Mouse (Mus musculus): Measurements from ENCODE around the gene 1700007K13Rik.
"Not testable (repeated sequence)": the region's sequence is repeated elsewhere in the genome, so short reads cannot be mapped to it uniquely, and the experiment has no call there.

The 1700007K13Rik gene

DNA sequence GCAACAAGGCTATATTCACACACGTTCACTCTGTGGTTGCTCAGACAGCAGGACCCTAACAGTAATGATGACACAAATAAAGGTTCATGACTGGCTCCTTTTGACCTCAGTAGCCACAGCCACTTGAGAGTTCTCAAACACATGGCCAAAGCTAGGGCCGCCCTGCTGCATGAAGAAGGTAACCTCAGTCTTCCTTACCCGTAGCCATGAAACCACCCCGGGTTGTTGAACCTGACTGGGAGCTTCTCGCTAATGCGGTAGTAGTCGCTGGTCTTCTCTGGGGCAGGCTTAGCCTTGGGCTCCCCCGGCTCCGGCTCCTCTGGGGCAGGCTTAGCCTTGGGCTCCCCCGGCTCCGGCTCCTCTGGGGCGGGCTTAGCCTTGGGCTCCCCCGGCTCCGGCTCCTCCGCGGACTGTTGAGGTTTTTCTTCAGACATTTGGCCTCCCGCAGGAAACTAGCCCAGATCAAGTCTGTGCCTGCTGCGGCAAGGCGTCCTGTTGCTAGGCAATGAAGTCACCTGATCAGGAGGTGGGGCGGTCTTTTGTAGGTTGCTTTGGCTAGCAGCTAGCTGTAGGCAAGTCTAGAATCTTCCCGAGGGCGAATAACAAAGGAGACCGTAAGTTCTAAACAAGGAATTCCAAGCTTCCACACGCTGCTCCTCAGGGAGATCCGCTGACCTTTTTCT lies at the start of gene 1700007K13Rik:
Gene 1700007K13Rik, minus strand, starts transcription at position 497 of the 683 bp plus-strand sequence.
- peak; percentile 85 for DNase-seq

GRCm38 (mm10) chr2:28514489-28514888 lies 48.4 kb upstream of the 1700007K13Rik start:
- DNase-seq, result peak; percentile 64

GRCm38 (mm10) chr2:28513431-28514370 lies 47.6 kb upstream of the 1700007K13Rik start:
- peak; percentile 33 for DNase-seq

DNA sequence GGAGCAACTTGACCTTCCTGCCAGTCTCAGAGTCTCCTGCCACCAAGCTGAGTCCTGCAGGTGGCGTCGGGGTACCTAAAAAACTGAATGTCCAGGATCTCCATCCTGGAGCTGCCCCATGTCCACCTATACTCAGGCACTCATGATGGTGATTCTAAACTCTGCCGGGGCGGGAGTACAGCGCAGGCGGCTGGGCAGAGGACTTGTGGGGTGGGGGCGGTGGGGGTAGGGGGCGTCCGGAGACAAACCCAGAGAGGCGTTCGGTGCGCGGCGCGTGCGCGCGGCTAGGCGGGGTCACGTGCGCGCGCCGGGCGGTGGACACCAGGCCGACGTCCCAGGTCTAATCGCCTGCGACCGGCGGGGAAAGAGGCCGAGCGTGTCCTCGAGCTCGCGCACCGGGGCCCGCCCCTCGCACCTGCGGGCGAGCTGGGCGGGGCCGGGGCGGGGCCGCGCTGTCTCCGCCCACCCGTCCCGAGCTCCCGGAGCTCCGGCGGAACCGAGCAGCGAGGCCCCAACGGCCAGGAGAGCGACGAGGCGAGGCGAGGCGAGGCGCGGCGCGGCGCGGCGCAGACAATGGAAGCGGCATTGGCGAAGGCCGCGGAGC lies 46.8 kb upstream of the 1700007K13Rik start, which contains the start of gene Ralgds:
Gene Ralgds, plus strand, starts transcription at position 328 of the 604 bp plus-strand sequence.
- peak; percentile 76 for DNase-seq

DNA sequence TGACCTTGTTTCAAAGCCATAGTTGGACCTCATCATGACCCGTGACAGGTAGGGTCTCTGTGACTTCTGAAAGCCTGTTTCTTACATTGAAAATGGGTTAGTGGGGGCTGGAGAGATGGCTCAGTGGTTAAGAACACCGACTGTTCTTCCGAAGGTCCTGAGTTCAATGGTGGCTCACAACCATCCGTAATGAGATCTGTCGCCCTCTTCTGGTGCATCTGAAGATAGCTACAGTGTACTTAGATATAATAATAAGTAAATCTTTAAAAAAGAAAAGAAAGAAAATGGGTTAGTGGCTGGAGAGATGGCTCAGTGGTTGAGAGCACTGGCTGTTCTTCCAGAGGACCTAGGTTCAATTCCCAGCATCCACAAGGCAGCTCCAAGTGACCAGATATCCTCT lies 45.5 kb upstream of the 1700007K13Rik start:
- DNase-seq, result not testable (repeated sequence)

DNA sequence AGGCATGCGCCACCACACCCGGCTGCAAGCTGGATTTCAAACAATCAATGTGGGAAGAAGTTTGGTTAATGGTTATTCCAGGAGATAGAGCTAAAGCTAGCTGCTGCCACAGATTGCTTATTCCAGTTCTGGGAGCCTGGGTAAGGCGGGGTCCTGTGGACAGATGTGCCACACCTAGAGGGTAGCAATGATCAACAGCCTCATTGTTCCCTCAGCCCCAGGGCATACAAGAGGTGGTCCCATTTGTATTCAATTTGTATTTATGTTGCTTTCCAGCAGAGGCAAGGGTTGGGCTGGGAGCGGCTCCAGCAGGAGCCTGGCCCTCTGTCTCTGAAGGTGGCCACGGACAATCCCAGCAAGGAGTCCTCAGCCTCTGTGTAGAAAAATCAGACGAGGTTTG lies 40.2 kb upstream of the 1700007K13Rik start:
- DNase-seq, result no peak

- no peak for DNase-seq
These were observed 39.7 kb upstream of the 1700007K13Rik start, which contains the start of gene Gm10134 for GRCm38 (mm10) chr2:28505795-28506194. Gene Gm10134, plus strand, starts transcription at chr2:28506095.

GRCm38 (mm10) chr2:28504676-28505075 lies 38.5 kb upstream of the 1700007K13Rik start:
- no peak for DNase-seq

DNA sequence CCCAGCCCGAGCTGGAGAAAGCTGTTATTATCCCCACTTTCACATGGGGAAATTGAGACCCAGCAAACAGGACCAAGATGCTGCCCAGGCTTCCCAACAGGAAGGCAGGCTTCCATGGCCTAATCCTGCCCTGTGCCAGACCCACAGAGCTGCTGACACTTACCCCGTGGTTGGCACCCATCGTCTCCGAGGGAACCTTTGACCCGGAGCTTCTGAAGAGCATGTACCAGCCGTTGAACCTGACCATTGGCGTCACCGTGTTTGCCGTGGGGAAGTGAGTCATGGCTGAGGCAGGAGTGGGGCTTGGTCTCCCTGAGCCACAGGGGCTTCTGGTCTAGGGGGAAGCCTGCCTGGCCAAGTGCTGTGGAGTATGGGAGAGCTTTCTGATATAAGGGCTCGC lies 36.9 kb upstream of the 1700007K13Rik start:
- DNase-seq, result no peak

- DNase-seq, result no peak
These were observed 32.3 kb upstream of the 1700007K13Rik start for GRCm38 (mm10) chr2:28498431-28498830.

DNA sequence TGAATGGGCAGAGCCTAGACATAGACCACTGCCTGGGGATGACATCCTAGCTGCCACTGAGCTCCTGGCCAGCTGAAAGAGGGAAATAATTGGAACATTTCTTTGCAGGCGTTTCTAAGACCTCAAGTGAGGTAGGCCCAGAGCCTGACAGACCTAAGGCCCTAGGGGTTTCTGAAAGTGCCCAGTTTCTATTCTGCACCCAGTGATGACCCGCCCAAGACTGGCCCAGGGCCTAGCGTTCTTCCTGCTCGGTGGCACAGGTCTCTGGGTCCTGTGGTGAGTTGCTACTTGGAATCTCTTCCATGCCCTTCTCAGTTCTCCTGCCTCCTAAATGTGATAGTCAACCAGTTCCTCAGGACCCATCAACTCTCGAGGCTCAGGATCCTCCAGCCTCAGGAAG lies 31.4 kb upstream of the 1700007K13Rik start:
- no peak for DNase-seq

- DNase-seq, result no peak
These were observed 30.5 kb upstream of the 1700007K13Rik start, which contains the start of gene Gbgt1 for GRCm38 (mm10) chr2:28496671-28497070. Gene Gbgt1, plus strand, starts transcription at chr2:28496891.

- DNase-seq, result no peak
These were observed 29.9 kb upstream of the 1700007K13Rik start for GRCm38 (mm10) chr2:28495801-28496595.

- no peak for DNase-seq
These were observed 29.1 kb upstream of the 1700007K13Rik start for GRCm38 (mm10) chr2:28495207-28495756.

- DNase-seq, result no peak
These were observed 28.4 kb upstream of the 1700007K13Rik start for GRCm38 (mm10) chr2:28494521-28494920.

DNA sequence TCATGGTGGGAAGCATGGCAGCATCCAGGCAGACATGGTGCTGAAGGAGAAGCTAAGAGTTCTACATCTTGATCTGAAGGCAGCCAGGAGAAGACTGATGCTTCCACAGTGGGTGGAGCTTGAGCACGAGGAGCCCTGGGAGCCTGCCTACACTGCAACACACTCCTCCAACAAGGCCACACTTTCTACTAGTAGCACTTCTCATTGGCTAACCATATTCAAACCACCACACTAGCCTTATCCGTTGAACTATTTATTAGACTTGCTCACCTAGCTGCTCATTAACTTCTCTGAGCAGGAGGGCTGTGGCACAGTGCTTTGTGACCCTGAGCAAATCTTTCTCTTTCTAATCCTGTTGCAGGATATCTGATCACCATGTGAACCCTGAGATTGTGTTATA lies 17.7 kb upstream of the 1700007K13Rik start:
- DNase-seq, result peak; percentile 57

DNA sequence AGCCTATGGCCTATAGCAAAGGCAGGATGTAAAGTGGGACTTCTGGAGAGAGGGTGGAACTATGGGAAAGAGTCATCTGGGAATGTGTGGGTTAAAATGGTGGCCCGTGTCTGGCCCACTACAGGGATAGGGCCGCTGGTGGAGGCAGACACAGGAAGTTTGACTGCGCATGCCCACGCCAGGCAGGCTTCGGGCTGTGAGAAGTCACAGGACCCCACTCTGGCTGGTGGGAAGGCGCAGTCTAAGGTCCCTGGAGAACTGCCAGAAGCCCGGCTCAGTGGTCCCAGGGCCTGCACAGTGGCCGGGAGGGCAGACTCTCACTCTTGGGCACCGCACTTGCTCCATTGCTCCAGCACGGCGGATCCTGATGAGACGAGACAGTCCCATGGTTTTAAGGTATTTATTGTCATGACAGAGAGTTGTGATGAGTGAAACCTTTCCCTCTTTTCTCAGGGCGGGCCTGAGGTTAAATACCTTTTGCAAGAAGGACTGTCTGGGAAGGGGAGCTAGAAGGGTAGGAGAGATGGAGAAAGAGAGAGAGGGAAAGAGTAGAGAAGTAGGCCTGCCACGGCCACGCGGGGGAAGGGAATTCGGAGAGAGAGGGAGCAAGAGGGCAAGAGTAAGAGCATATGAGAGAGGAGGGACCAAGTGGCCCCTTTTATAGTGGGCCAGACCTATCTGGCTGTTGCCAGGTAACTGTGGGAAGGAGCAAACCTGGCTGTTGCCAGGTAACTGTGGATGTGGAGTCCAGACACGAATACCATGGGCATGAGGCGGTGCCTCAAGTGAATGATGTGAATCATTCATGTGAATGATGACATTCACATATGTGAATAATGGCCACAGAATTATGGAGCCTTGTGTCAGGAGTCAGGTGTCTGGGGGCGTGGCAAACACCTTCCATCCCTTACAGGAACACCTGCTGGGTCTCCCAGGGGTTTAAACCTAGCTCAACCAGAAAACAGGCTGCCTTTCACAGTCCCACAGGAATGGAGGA lies 13.4 kb upstream of the 1700007K13Rik start:
- peak; percentile 1 for DNase-seq

DNA sequence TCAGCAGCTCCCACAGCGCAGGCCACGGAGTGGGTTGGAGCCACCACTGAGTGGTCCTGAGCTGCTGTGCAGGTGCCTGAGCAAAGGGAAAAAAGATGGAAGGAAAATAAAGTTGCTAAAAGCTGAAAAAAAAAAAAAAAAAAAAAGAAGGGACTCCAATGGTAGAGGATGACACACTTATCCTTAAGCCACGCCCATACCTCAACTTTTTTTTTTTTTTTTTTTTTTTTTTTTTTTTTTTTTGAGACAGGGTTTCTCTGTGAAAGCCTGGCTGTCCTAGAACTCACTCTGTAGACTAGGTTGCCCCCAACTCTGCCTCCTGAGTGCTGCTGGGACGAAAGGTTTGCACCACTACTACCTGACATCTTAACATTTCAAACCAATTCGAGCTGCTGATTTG lies 11.9 kb upstream of the 1700007K13Rik start:
- DNase-seq, result not testable (repeated sequence)

DNA sequence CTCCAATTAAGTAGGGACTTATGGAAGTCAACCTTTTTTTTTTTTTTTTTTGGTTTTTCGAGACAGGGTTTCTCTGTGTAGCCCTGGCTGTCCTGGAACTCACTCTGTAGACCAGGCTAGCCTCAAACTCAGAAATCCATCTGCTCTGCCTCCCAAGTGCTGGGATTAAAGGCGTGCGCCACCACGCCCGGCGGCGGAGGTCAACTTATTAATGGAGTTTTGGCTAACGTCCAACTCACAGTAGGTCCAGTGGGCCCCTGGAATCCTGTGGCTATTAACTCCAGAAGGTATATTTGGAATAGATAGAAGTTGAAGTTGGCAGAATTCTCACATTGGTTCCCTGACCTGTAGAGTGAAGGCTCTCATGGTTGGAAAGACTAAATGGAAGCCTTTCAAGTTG lies 5.9 kb upstream of the 1700007K13Rik start:
- peak; percentile 1 for DNase-seq

DNA sequence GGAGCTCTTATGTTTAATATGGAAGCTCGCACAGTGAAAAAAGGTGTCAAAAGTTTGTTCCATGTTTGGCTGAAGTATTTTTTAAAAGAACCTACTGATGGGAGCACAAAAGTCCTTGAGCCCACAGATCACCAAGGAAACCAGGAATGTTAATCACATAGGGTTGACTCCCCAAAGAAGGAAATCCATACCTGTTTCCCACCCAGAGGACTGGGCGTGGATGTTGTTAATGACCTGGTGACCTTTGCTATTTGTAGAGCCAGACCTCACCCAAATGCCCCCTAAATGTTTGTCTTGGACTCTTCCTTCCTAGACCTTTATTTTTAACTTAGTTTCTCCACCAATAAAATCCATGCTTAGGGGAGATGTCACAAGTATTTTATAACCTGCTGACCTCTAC lies 4.5 kb upstream of the 1700007K13Rik start:
- peak; percentile 0 for DNase-seq

- peak; percentile 3 for DNase-seq
These were observed 3.3 kb upstream of the 1700007K13Rik start for GRCm38 (mm10) chr2:28469461-28469860.
